Mouse (Mus musculus) forebrain, embryonic 14.5 days (tissue): ENCODE results near the gene Mpnd. TPM values are rescaled to one million over a fixed set of nuclear protein-coding genes. Genes with fewer than 3 reads are reported as not detected.

Experiments used
- ATAC-seq: fragments of 200-750 bp; cut with Nextera tagmentation; 2 replicates; pipeline ENCODE4 v1.8.0; 2017; ENCODE audit warnings: mild to moderate bottlenecking, moderate library complexity
- DNase-seq: peaks from one replicate; pipeline ENCODE4 v3.0.0-alpha.2; 2015; ENCODE audit warnings: low spot score
- H3K27ac ChIP-seq: fragments of 300-500 bp; sonication (generic); 2 replicates; pipeline ENCODE4 v1.5.1; 2014; ENCODE audit warnings: low read depth, mild to moderate bottlenecking, control low read depth, low read length, moderate library complexity
- H3K27me3 ChIP-seq: fragments of 300-500 bp; sonication (generic); replicated peaks from 2 replicates; pipeline ENCODE4 v1.6.1; 2014; ENCODE audit warnings: low read length, control low read depth, mixed read lengths; ENCODE audit not compliant: control insufficient read depth, insufficient read depth
- H3K36me3 ChIP-seq: fragments of 300-500 bp; sonication (generic); 2 replicates; pipeline ENCODE4 v1.6.1; 2014; ENCODE audit warnings: low read length, control low read depth; ENCODE audit not compliant: control insufficient read depth, insufficient read depth
- H3K4me1 ChIP-seq: fragments of 300-500 bp; sonication (generic); 2 replicates; pipeline ENCODE4 v1.6.1; 2014; ENCODE audit warnings: antibody characterized with exemption, low read length, control low read depth; ENCODE audit not compliant: control insufficient read depth, insufficient read depth
- H3K4me2 ChIP-seq: fragments of 300-500 bp; sonication (generic); 2 replicates; pipeline ENCODE4 v1.6.1; 2014; ENCODE audit warnings: mild to moderate bottlenecking, control low read depth, low read length
- H3K4me3 ChIP-seq: fragments of 300-500 bp; sonication (generic); 2 replicates; pipeline ENCODE4 v1.5.1; 2014; ENCODE audit warnings: low read depth, low read length, control low read depth
- H3K9ac ChIP-seq: fragments of 300-500 bp; sonication (generic); 2 replicates; pipeline ENCODE4 v1.6.1; 2014; ENCODE audit warnings: mild to moderate bottlenecking, low read length, control low read depth, moderate library complexity
- H3K9me3 ChIP-seq: fragments of 300-500 bp; sonication (generic); replicated peaks from 2 replicates; pipeline ENCODE4 v1.6.1; 2016; ENCODE audit warnings: low read length, control low read depth, mixed read lengths; ENCODE audit not compliant: control insufficient read depth
- WGBS: fragments of 180-500 bp; shearing (Covaris S2); extraction: QIAGEN DNeasy Blood & Tissue Kit; methylation state at CpG from one replicate; pipeline ENCODE4 v1.1.7; 2014; 5-methylcytosine and 5-hydroxymethylcytosine counted together
- polyA plus RNA-seq: library from polyadenylated mRNA; unstranded; fragments of >200 nt; fragmentation: Nextera tagmentation; extraction: Ambion mirVana; gene quantifications from 2 replicates; pipeline ENCODE4 v1.2.1, GENCODE M21; 2014

Mpnd gene
- polyA plus RNA-seq, 1 experiment from 2014 or later, result 170 TPM

- DNase-seq, result no peak
- no peak overlapping the region for H3K4me2 ChIP-seq
- H3K4me1 ChIP-seq, result peaks cover 17% of the 10 kb centered on the region
- peaks cover 32% of the 10 kb centered on the region for H3K36me3 ChIP-seq
- no peak for ATAC-seq
- H3K27me3 ChIP-seq, result no peaks in the 10 kb centered on the region
- H3K27ac ChIP-seq, result no peak overlapping the region
- no peaks in the 10 kb centered on the region for H3K9me3 ChIP-seq
- H3K9ac ChIP-seq, result no peak overlapping the region
- no peak overlapping the region for H3K4me3 ChIP-seq
Measured at GRCm38 (mm10) chr17:55960791-55961190, 44.7 kb upstream of the Mpnd start.

GRCm38 (mm10) chr17:55961631-55962030, 43.9 kb upstream of the Mpnd start:
- no peak overlapping the region for H3K4me3 ChIP-seq
- H3K4me2 ChIP-seq, result no peak overlapping the region
- peaks cover 11% of the 10 kb centered on the region for H3K4me1 ChIP-seq
- peaks cover 40% of the 10 kb centered on the region for H3K36me3 ChIP-seq
- WGBS, result 96% methylated on average over 7 of the region's 7 CpGs
- H3K9ac ChIP-seq, result no peak overlapping the region
- H3K27ac ChIP-seq, result no peak overlapping the region
- DNase-seq (no peak), ATAC-seq (no peak)
- no peaks in the 10 kb centered on the region for H3K9me3 ChIP-seq
- no peaks in the 10 kb centered on the region for H3K27me3 ChIP-seq

GRCm38 (mm10) chr17:55963171-55963570, 42.3 kb upstream of the Mpnd start:
- H3K27ac ChIP-seq, result no peak overlapping the region
- no peak overlapping the region for H3K4me2 ChIP-seq
- H3K4me1 ChIP-seq, result peaks cover 9% of the 10 kb centered on the region
- no peak overlapping the region for H3K4me3 ChIP-seq
- no peak overlapping the region for H3K9ac ChIP-seq
- H3K9me3 ChIP-seq, result no peaks in the 10 kb centered on the region
- ATAC-seq (no peak), DNase-seq (peak; percentile 20)
- 81% methylated on average over 14 of the region's 14 CpGs for WGBS
- H3K27me3 ChIP-seq, result no peaks in the 10 kb centered on the region
- H3K36me3 ChIP-seq, result peaks cover 55% of the 10 kb centered on the region

GRCm38 (mm10) chr17:55964496-55964895, 41.0 kb upstream of the Mpnd start:
- Histone ChIP-seq H3K36me3 (peaks cover 55% of the 10 kb centered on the region), H3K9ac (no peak overlapping the region)
- no peak for DNase-seq

GRCm38 (mm10) chr17:55964996-55965395, 40.5 kb upstream of the Mpnd start:
- WGBS, result 84% methylated on average over 9 of the region's 9 CpGs
- ATAC-seq, result no peak
- Histone ChIP-seq H3K4me1 (peaks cover 2% of the 10 kb centered on the region), H3K27ac (no peak overlapping the region), H3K4me3 (no peak overlapping the region), H3K27me3 (no peaks in the 10 kb centered on the region), H3K4me2 (no peak overlapping the region), H3K9me3 (no peaks in the 10 kb centered on the region), H3K36me3 (peaks cover 55% of the 10 kb centered on the region), H3K9ac (no peak overlapping the region)
- DNase-seq, result no peak

More at GRCm38 (mm10) chr17:55964496-55964895, 41.0 kb upstream of the Mpnd start:
- no peak overlapping the region for H3K4me3 ChIP-seq
- no peaks in the 10 kb centered on the region for H3K27me3 ChIP-seq
- no peak overlapping the region for H3K27ac ChIP-seq
- no peaks in the 10 kb centered on the region for H3K9me3 ChIP-seq
- no peak for ATAC-seq
- H3K4me1 ChIP-seq, result peaks cover 6% of the 10 kb centered on the region
- 91% methylated on average over 10 of the region's 10 CpGs for WGBS
- H3K4me2 ChIP-seq, result no peak overlapping the region

- Histone ChIP-seq H3K4me3 (no peak overlapping the region), H3K27me3 (no peaks in the 10 kb centered on the region), H3K36me3 (peaks cover 41% of the 10 kb centered on the region), H3K9me3 (no peaks in the 10 kb centered on the region), H3K4me1 (peaks cover 4% of the 10 kb centered on the region), H3K9ac (no peak overlapping the region), H3K4me2 (no peak overlapping the region), H3K27ac (no peak overlapping the region)
- WGBS, result 94% methylated on average over 4 of the region's 4 CpGs
- DNase-seq (no peak), ATAC-seq (no peak)
Measured at GRCm38 (mm10) chr17:55967186-55967585, 38.3 kb upstream of the Mpnd start.

GRCm38 (mm10) chr17:55968210-55968609, 37.3 kb upstream of the Mpnd start:
- no peak overlapping the region for H3K4me3 ChIP-seq
- H3K27ac ChIP-seq, result no peak overlapping the region
- H3K9ac ChIP-seq, result 0 out of 2 replicates have a peak overlapping the region, but pooled peaks have one; percentile 21
- DNase-seq (no peak), ATAC-seq (no peak)
- H3K36me3 ChIP-seq, result peaks cover 43% of the 10 kb centered on the region
- 67% methylated on average over 7 of the region's 7 CpGs for WGBS
- no peaks in the 10 kb centered on the region for H3K27me3 ChIP-seq
- no peak overlapping the region for H3K4me2 ChIP-seq
- H3K9me3 ChIP-seq, result no peaks in the 10 kb centered on the region
- peaks cover 4% of the 10 kb centered on the region for H3K4me1 ChIP-seq

GRCm38 (mm10) chr17:55969560-55969959, 36.0 kb upstream of the Mpnd start:
- 31% methylated on average over 14 of the region's 14 CpGs for WGBS
- Histone ChIP-seq H3K4me2 (peak overlapping the region; percentile 68), H3K27me3 (no peaks in the 10 kb centered on the region), H3K4me3 (peak overlapping the region; percentile 58; the same call in 1 of the 2 replicates), H3K9me3 (no peaks in the 10 kb centered on the region), H3K27ac (peak overlapping the region; percentile 75), H3K36me3 (peaks cover 42% of the 10 kb centered on the region), H3K4me1 (peaks cover 4% of the 10 kb centered on the region), H3K9ac (peak overlapping the region; percentile 40)
- DNase-seq, result peak; percentile 83
- peak; percentile 40 for ATAC-seq

- peaks cover 4% of the 10 kb centered on the region for H3K4me1 ChIP-seq
- peak within 1 kb of the TSS; percentile 58 for H3K4me3 ChIP-seq
- peak within 1 kb of the TSS; percentile 68 for H3K4me2 ChIP-seq
- H3K36me3 ChIP-seq, result peaks cover 43% of the 10 kb centered on the region
- H3K9ac ChIP-seq, result peak within 1 kb of the TSS; percentile 81
- H3K9me3 ChIP-seq, result no peaks in the 10 kb centered on the region
- ATAC-seq (peak; percentile 65), DNase-seq (peak; percentile 58)
- H3K27ac ChIP-seq, result peak within 1 kb of the TSS; percentile 75
- no peaks in the 10 kb centered on the region for H3K27me3 ChIP-seq
- WGBS, result 7% methylated on average over 52 of the region's 55 CpGs
Measured at GRCm38 (mm10) chr17:55969966-55970891, 35.3 kb upstream of the Mpnd start, which contains the start of gene Shd. TSS of gene Shd (plus strand) at chr17:55970467.
